Mouse (Mus musculus): ENCODE results near the gene Gm6880.

DNA sequence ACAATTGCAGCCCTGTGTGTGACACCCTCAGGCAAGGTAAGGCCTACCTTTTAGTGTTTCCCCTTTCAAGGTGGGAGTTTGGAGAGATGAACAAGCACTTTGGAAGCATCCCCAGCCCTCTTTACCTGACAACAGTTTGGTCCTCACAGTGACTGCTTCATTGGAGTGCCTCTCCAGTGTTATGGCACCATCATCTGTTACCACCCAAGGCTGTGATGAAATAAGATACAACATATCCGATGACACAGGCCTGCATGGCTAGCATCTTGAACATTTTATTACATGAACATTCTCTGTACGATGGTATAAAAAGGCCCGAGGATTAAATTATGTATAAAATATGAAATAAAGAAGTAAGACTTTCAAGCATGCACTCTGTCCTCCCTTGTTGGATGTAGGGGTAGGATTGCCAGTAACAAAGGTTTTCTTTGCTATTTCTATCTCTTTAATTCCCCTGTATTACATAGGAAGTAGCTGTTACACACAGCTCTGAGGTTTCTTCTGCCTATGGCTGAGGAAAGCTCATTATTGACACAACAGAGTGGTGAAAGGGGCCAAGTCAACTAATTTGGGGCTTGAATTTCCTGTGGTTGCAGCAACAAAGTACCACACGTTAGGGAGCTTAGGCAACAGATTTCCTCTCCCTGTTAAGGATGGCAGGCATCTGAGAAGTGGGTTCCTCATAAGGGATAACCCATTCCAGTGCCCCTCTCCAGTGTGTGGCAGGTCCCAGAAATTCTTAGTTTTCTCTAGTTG lies 29.9 kb downstream of the Gm6880 start:
- TF ChIP-seq CTCF (IDR thresholded peaks at IDR 0.05; ENCODE audit: borderline replicate concordance, extremely low read depth, insufficient read depth, insufficient read length) (no peak), POLR2A (IDR thresholded peaks at IDR 0.05; ENCODE audit: borderline replicate concordance, extremely low read depth, insufficient read depth, insufficient read length, poor library complexity, severe bottlenecking) (no peak)
